Mouse (Mus musculus) liver, postnatal 0 days (tissue): Measurements from ENCODE around the gene Icmt. TPM values are rescaled to one million over a fixed set of nuclear protein-coding genes. Genes with fewer than 3 reads are reported as not detected.

Source experiments
- ATAC-seq: fragments of 200-750 bp; cut with Nextera tagmentation; 2 replicates; pipeline ENCODE4 v1.8.0; 2017; ENCODE audit warnings: mild to moderate bottlenecking, moderate library complexity
- DNase-seq: peaks from one replicate; pipeline ENCODE4 v3.0.0-alpha.2; 2016
- H3K27ac ChIP-seq: fragments of 300-500 bp; sonication (generic); 2 replicates; pipeline ENCODE4 v1.5.1; 2014; ENCODE audit warnings: antibody characterized with exemption, moderate library complexity, mild to moderate bottlenecking, low read depth
- H3K27me3 ChIP-seq: fragments of 300-500 bp; sonication (generic); 2 replicates; pipeline ENCODE4 v1.6.1; 2014; ENCODE audit warnings: low read length, control low read depth, mixed read lengths; ENCODE audit not compliant: insufficient read depth
- H3K36me3 ChIP-seq: fragments of 300-500 bp; sonication (generic); replicated peaks from 2 replicates; pipeline ENCODE4 v1.6.1; 2014; ENCODE audit warnings: mild to moderate bottlenecking, control low read depth, low read length, moderate library complexity, mixed read lengths; ENCODE audit not compliant: insufficient read depth
- H3K4me1 ChIP-seq: fragments of 300-500 bp; sonication (generic); 2 replicates; pipeline ENCODE4 v1.6.1; 2014; ENCODE audit warnings: antibody characterized with exemption, mild to moderate bottlenecking, control low read depth; ENCODE audit not compliant: insufficient read depth
- H3K4me2 ChIP-seq: fragments of 300-500 bp; sonication (generic); 2 replicates; pipeline ENCODE4 v1.6.1; 2014; ENCODE audit warnings: low read depth, mild to moderate bottlenecking, low read length, moderate library complexity, mixed read lengths
- H3K4me3 ChIP-seq: fragments of 300-500 bp; sonication (generic); 2 replicates; pipeline ENCODE4 v1.5.1; 2014; ENCODE audit warnings: low read depth, low read length
- H3K9ac ChIP-seq: fragments of 300-500 bp; sonication (generic); replicated peaks from 2 replicates; pipeline ENCODE4 v1.6.1; 2014; ENCODE audit warnings: mild to moderate bottlenecking, moderate library complexity
- H3K9me3 ChIP-seq: fragments of 300-500 bp; sonication (generic); 2 replicates; pipeline ENCODE4 v1.6.1; 2016; ENCODE audit warnings: mild to moderate bottlenecking, control low read depth, low read length, mixed read lengths
- CTCF ChIP-seq: sonication (generic); IDR thresholded peaks from 2 replicates; pipeline ENCODE4 v1.5.1; 2016; ENCODE audit warnings: antibody characterized with exemption, low read depth
- EP300 ChIP-seq: IDR thresholded peaks from 2 replicates; pipeline ENCODE4 v1.6.1; 2016; ENCODE audit warnings: antibody characterized with exemption, low read depth, mild to moderate bottlenecking
- WGBS: fragments of 180-500 bp; shearing (Covaris S2); extraction: QIAGEN DNeasy Blood & Tissue Kit; methylation state at CpG from one replicate; pipeline ENCODE4 v1.1.7; 2014; ENCODE audit not compliant: insufficient replicate concordance; 5-methylcytosine and 5-hydroxymethylcytosine counted together
- polyA plus RNA-seq: library from polyadenylated mRNA; unstranded; fragments of >200 nt; fragmentation: Nextera tagmentation; extraction: Ambion mirVana; gene quantifications from 2 replicates; pipeline ENCODE4 v1.2.1, GENCODE M21; 2015

The Icmt gene
- polyA plus RNA-seq, 1 experiment from 2014 or later = 6.9 TPM

DNA sequence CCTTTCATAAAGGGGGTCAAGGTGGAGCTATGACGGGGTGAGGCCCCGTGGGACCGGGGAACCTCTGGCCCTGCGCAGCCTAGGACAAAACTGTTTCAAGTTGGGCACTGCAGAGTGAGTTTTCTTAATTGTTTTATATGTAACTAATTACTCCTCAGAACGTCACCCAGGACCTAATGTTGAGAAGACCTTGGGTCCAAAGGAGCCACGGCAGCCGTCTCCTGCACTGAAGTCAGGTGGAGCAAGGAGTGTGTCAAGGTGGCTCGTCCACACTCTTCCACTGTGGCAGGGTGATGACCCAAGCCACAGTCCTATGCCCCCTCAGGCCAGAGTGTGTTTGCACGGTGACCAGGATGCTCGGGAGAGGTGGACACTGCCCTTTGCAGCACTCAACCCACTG, 6.1 kb downstream of the Icmt start:
- Histone ChIP-seq H3K9ac (no peak overlapping the region), H3K4me3 (no peak overlapping the region), H3K36me3 (peaks cover 26% of the 10 kb centered on the region), H3K4me2 (no peak overlapping the region), H3K27me3 (no peaks in the 10 kb centered on the region), H3K9me3 (no peaks in the 10 kb centered on the region), H3K27ac (no peak overlapping the region), H3K4me1 (peaks cover 7% of the 10 kb centered on the region)
- ATAC-seq (no peak), DNase-seq (no peak)
- WGBS = 83% methylated on average over 10 of the region's 10 CpGs
- TF ChIP-seq CTCF = no peak
- no peak for TF ChIP-seq EP300

DNA sequence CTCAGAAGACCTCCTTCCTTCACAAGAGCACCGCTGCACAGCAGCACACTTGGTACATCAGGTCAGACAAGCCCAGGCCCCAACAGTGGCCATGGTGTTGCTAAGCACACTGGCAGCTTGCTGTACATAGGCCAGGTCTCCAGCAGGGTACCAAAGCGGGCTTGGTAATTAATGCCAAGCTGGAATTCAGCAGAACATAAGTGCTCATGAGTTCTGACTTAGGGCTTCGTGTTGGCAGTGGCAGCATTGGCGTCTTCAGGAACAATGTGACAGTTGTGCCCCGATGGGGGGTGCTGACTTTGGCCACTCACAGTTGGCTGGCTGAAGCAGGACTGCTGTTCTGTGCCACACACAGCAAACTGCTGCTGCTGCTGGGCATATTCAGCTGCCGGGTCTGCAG, 7.7 kb downstream of the Icmt start:
- H3K4me1 ChIP-seq = no peaks in the 10 kb centered on the region
- ATAC-seq = no peak
- no peaks in the 10 kb centered on the region for H3K27me3 ChIP-seq
- TF ChIP-seq EP300 = no peak
- TF ChIP-seq CTCF = no peak
- 86% methylated on average over 6 of the region's 6 CpGs for WGBS
- peaks cover 25% of the 10 kb centered on the region for H3K36me3 ChIP-seq
- H3K4me3 ChIP-seq = no peak overlapping the region
- no peak overlapping the region for H3K27ac ChIP-seq
- DNase-seq = no peak
- H3K9me3 ChIP-seq = no peaks in the 10 kb centered on the region
- H3K4me2 ChIP-seq = no peak overlapping the region
- no peak overlapping the region for H3K9ac ChIP-seq

DNA sequence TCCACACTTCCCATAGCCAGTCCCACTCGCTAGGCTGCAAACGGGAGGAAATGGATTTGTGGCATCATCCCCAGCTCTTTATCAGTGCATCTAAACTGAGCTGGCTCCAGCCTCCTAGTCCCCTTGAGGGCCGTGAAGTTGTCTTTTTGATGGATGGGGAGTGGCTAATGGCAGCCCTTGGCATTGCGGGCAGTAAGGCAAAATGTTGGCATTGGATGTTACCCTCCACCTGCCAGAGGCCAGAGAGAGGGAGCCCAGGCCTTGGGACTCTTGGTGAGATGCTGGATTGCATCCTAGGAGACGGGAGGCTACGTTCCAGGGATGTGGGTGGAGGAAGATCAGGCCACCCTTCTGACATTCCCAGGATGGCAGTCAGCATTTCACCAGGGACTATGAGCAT, 9.0 kb downstream of the Icmt start:
- Histone ChIP-seq H3K36me3 (peaks cover 12% of the 10 kb centered on the region), H3K27me3 (peaks cover under 1% of the 10 kb centered on the region; the same call in 1 of the 2 replicates), H3K4me2 (no peak overlapping the region), H3K9ac (no peak overlapping the region), H3K27ac (no peak overlapping the region), H3K9me3 (no peaks in the 10 kb centered on the region), H3K4me1 (no peaks in the 10 kb centered on the region), H3K4me3 (no peak overlapping the region)
- ATAC-seq (no peak), DNase-seq (no peak)
- 72% methylated on average over 6 of the region's 6 CpGs for WGBS
- TF ChIP-seq CTCF (no peak), EP300 (no peak)

DNA sequence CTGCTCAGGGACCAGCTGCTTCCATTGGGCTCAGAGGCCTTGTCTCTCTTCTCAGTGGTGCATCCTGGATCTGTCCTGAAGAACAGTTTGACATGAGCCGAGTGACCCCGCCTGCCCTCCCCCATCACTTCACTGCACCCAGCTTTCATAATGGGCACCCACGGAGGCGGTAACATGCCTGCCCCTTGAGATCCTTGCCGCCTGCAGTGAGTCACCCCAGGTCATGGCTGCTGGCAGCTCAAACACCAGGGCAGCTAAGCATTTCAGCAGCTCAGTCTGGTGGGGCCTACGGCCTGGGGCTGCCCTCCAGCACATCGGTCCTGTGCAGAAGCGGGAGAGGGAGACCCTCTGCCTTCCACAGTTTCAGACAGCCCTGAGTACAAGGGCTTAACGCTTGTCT, 10.5 kb downstream of the Icmt start:
- Histone ChIP-seq H3K27ac (no peak overlapping the region), H3K9ac (no peak overlapping the region), H3K4me2 (no peak overlapping the region), H3K36me3 (peaks cover 5% of the 10 kb centered on the region; the same call in 1 of the 2 replicates), H3K27me3 (peaks cover 16% of the 10 kb centered on the region), H3K9me3 (no peaks in the 10 kb centered on the region), H3K4me1 (no peaks in the 10 kb centered on the region), H3K4me3 (no peak overlapping the region)
- no peak for DNase-seq
- 83% methylated on average over 9 of the region's 9 CpGs for WGBS
- TF ChIP-seq EP300 (no peak), CTCF (no peak)
- ATAC-seq = no peak

DNA sequence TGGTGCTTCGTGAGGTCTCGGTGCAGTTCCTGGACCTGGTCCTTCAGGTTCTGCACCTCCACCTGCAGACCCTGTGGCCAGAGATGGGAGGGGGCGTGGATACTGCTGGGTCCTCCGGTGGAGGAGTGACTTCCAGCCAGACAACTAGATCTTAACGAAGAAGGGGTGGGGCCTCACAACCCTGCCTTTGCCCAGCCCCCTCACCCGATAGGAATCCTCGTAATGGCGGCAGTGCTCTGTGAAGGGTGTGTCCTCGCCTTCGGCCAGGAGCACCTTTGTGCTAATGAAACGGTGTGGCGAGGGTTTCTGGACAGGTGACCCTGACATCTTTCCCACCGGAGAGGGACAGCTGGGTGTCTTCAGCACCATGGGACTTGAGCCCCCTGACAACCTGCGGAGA, 15.2 kb downstream of the Icmt start:
- 4% methylated on average over 14 of the region's 14 CpGs for WGBS
- no peak for TF ChIP-seq CTCF
- no peak for TF ChIP-seq EP300
- Histone ChIP-seq H3K36me3 (no peaks in the 10 kb centered on the region), H3K4me1 (peaks cover 2% of the 10 kb centered on the region; the same call in 1 of the 2 replicates), H3K9ac (no peak overlapping the region), H3K4me3 (no peak overlapping the region), H3K27me3 (peaks cover 60% of the 10 kb centered on the region), H3K9me3 (no peaks in the 10 kb centered on the region), H3K4me2 (no peak overlapping the region), H3K27ac (no peak overlapping the region)
- ATAC-seq (no peak), DNase-seq (no peak)

DNA sequence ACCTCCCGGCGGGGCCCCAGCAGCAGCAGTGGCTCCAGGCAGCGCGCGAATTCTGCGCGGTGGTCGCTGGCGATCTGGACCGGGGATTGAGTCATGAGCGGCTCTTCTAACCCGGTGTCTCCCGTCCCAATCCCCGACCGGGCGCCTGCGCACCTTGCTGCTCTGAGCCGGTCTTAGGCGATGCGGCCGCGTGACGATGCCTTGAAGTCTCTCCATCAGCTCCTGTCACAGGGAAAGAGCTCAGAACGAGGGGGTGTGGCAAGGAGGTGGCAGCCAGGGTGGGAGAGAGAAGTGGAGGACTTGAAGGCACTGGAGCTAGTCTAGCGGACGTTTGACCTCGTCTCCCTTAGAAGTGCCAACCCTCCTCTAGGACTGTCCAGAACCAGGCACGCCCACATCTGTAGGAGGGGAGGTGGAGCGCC, 16.2 kb downstream of the Icmt start:
- 1% methylated on average over 29 of the region's 29 CpGs for WGBS
- no peaks in the 10 kb centered on the region for H3K9me3 ChIP-seq
- H3K4me3 ChIP-seq = peak overlapping the region; percentile 30
- ATAC-seq (no peak), DNase-seq (no peak)
- peaks cover 68% of the 10 kb centered on the region for H3K27me3 ChIP-seq
- no peak overlapping the region for H3K27ac ChIP-seq
- H3K9ac ChIP-seq = no peak overlapping the region
- H3K4me1 ChIP-seq = peaks cover 2% of the 10 kb centered on the region; the same call in 1 of the 2 replicates
- TF ChIP-seq EP300 (no peak), CTCF (no peak)
- peak overlapping the region; percentile 58 for H3K4me2 ChIP-seq
- H3K36me3 ChIP-seq = no peaks in the 10 kb centered on the region

DNA sequence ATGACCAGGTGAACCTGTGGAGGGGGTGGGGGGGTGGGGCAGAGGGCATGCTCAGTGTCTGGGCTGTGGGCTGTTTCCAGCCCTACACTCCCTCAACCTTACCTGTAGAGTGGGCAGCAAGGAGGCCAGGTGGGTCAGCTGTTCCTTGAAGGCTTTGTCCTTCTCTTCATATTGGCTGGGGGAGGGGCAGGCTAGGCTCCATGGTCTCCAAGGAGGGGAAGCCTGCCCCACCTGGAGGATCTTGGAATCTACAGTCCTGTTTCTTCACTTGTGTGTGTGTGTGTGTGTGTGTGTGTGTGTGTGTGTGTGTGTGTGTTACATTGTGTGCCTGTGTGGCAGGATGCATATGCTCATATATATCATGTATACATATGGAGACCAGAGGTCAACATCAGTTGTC, 16.9 kb downstream of the Icmt start:
- Histone ChIP-seq H3K4me1 (peaks cover 8% of the 10 kb centered on the region), H3K4me2 (no peak overlapping the region), H3K4me3 (no peak overlapping the region), H3K9me3 (no peaks in the 10 kb centered on the region), H3K36me3 (no peaks in the 10 kb centered on the region), H3K9ac (no peak overlapping the region), H3K27me3 (peaks cover 70% of the 10 kb centered on the region), H3K27ac (no peak overlapping the region)
- no peak for ATAC-seq
- DNase-seq = no peak
- TF ChIP-seq EP300 (no peak), CTCF (no peak)
